Mouse (Mus musculus) gastrocnemius, postnatal 36 days (tissue): Measurements from ENCODE around the gene Kcnn1. TPM values are rescaled to one million over a fixed set of nuclear protein-coding genes. Genes with fewer than 3 reads are reported as not detected.

Experiments used
- DNase-seq, 2 experiments: peaks; one replicate each; pipeline ENCODE4 v3.0.0; 2022
- intact Hi-C: fragments of 180-260 bp; cut with DNase I; formaldehyde crosslinking; loops from one replicate; pipeline ENCODE4 v1.15.1; 2025
- total RNA-seq, 2 experiments: library from RNA; stranded (reverse); gene quantifications; 2 replicates each; pipeline ENCODE4 v1.2.3; 2021

The Kcnn1 gene
- total RNA-seq, 2 experiments from 2014 or later: 12.8 to 18.3 TPM

- peak; percentile 63 to 65 for DNase-seq
- intact Hi-C loops: loop anchor here (1.0 kb wide), 1 partner anchor 25 kb away; no protein-coding TSS in a partner anchor
These were observed 6.6 kb upstream of the Kcnn1 start for GRCm38 (mm10) chr8:70869601-70870041.

GRCm38 (mm10) chr8:70869199-70869571 is 6.1 kb upstream of the Kcnn1 start:
- DNase-seq: no peak
- intact Hi-C loops: loop anchor here (1.0 kb wide), 1 partner anchor 25 kb away; no protein-coding TSS in a partner anchor

- intact Hi-C loops: loop anchor here (1.0 kb wide), 1 partner anchor 24 kb away; no protein-coding TSS in a partner anchor
These were observed 5.6 kb upstream of the Kcnn1 start for GRCm38 (mm10) chr8:70868559-70869198.

GRCm38 (mm10) chr8:70866566-70866965 is 3.5 kb upstream of the Kcnn1 start:
- no peak for DNase-seq
- intact Hi-C loops: no loop called here

More at GRCm38 (mm10) chr8:70868559-70869198, 5.6 kb upstream of the Kcnn1 start:
- no peak for DNase-seq

- DNase-seq: no peak
- intact Hi-C loops: no loop called here
These were observed 3.0 kb upstream of the Kcnn1 start for GRCm38 (mm10) chr8:70866001-70866520.

GRCm38 (mm10) chr8:70865350-70866000 is 2.4 kb upstream of the Kcnn1 start:
- peak; percentile 98 for DNase-seq
- intact Hi-C loops: no loop called here

GRCm38 (mm10) chr8:70864712-70865221 is 1.7 kb upstream of the Kcnn1 start:
- no peak for DNase-seq
- intact Hi-C loops: no loop called here

GRCm38 (mm10) chr8:70863956-70864711 is 1.1 kb upstream of the Kcnn1 start:
- DNase-seq: peak in 1 of 2 experiments; percentile 3
- intact Hi-C loops: no loop called here

- no peak for DNase-seq
- intact Hi-C loops: no loop called here
These were observed 5.5 kb downstream of the Kcnn1 start for GRCm38 (mm10) chr8:70857516-70857915.

GRCm38 (mm10) chr8:70856541-70857197 is 6.4 kb downstream of the Kcnn1 start:
- DNase-seq: peak; percentile 71 to 76
- intact Hi-C loops: no loop called here

- intact Hi-C loops: no loop called here
- no peak for DNase-seq
These were observed 7.0 kb downstream of the Kcnn1 start for GRCm38 (mm10) chr8:70856028-70856427.

- intact Hi-C loops: no loop called here
- DNase-seq: no peak
These were observed 9.2 kb downstream of the Kcnn1 start for GRCm38 (mm10) chr8:70853863-70854262.

- intact Hi-C loops: no loop called here
- DNase-seq: no peak
These were observed 10.3 kb downstream of the Kcnn1 start for GRCm38 (mm10) chr8:70852595-70853231.

GRCm38 (mm10) chr8:70851837-70852236 is 11.2 kb downstream of the Kcnn1 start:
- DNase-seq: no peak
- intact Hi-C loops: no loop called here

GRCm38 (mm10) chr8:70850947-70851346 is 12.1 kb downstream of the Kcnn1 start:
- intact Hi-C loops: no loop called here

GRCm38 (mm10) chr8:70850132-70850845 is 12.8 kb downstream of the Kcnn1 start:
- no peak for DNase-seq
- intact Hi-C loops: no loop called here

More at GRCm38 (mm10) chr8:70850947-70851346, 12.1 kb downstream of the Kcnn1 start:
- no peak for DNase-seq

- DNase-seq: peak in 1 of 2 experiments; percentile 71
- intact Hi-C loops: loop anchor here (5.0 kb wide), 1 partner anchor 37 kb away; no protein-coding TSS in a partner anchor
These were observed 13.6 kb downstream of the Kcnn1 start for GRCm38 (mm10) chr8:70849333-70849990.
